Mouse (Mus musculus) lung, postnatal 0 days (tissue): ENCODE measurements at regions not wholly inside any gene's neighbourhood (a gene's known extent, or its start where the extent isn't known, plus 50 kb on each side); places are given as distances from the start of the nearest gene placed in this dataset.

Experiments
- CTCF ChIP-seq: IDR thresholded peaks from 2 replicates; pipeline ENCODE4 v1.5.1; 2016; ENCODE audit warnings: antibody characterized with exemption, mild to moderate bottlenecking
- EP300 ChIP-seq: IDR thresholded peaks from 2 replicates; pipeline ENCODE4 v1.6.1; 2016; ENCODE audit warnings: antibody characterized with exemption, mild to moderate bottlenecking, control low read depth

DNA sequence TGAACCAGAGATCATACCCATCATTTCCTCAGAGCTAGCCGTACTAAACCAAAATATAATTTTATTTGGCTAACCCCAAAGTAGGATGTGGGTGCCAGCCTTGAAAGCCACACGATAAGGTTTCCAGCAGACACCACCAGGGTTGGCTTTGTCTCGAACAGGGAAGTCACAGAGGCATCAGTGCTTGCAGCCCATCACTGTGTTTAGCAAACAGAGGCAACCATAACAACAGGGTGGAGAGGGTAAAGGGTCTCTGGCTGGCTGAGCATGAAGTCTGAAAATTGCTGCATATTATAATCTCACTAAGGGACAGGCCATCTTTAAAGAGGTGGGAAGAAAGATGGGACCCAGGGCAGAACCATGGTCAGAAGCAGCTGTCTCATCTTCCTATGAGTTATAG is 552.3 kb upstream of the Btbd3 start:
- TF ChIP-seq CTCF (no peak), EP300 (no peak)
